Mouse (Mus musculus): ENCODE measurements around the gene Bsg. TPM values are rescaled to one million over a fixed set of nuclear protein-coding genes. Genes with fewer than 3 reads are reported as not detected.

Gene Bsg
- polyA plus RNA-seq, 1 experiment from 2014 or later = 1,041 TPM

- Histone ChIP-seq H3K27me3 (ENCODE audit: control insufficient read depth, insufficient read depth, low read length) (no peaks in the 10 kb centered on the region), H3K27ac (ENCODE audit: low read length) (no peak overlapping the region), H3K9me3 (replicated peaks; ENCODE audit: control insufficient read depth, low read length) (peaks cover 36% of the 10 kb centered on the region), H3K4me1 (ENCODE audit: control insufficient read depth, insufficient read depth, low read length) (no peaks in the 10 kb centered on the region), H3K36me3 (ENCODE audit: control insufficient read depth, insufficient read depth, low read length) (peaks cover 64% of the 10 kb centered on the region), H3K4me3 (replicated peaks; ENCODE audit: low read length) (no peak overlapping the region), H3K9ac (ENCODE audit: low read length) (no peak overlapping the region), H3K4me2 (ENCODE audit: low read depth, low read length) (no peak overlapping the region)
- 32% methylated on average over 46 of the region's 52 CpGs for WGBS
- peak; percentile 10; the same call in 1 of the 2 replicates for ATAC-seq (ENCODE audit: insufficient read depth, low FRiP score)
Measured at GRCm38 (mm10) chr10:79735361-79735760, 31.1 kb downstream of the Bsg start.

GRCm38 (mm10) chr10:79736706-79737105 is 32.4 kb downstream of the Bsg start:
- Histone ChIP-seq H3K36me3 (ENCODE audit: control insufficient read depth, insufficient read depth, low read length) (peaks cover 78% of the 10 kb centered on the region), H3K27me3 (ENCODE audit: control insufficient read depth, insufficient read depth, low read length) (no peaks in the 10 kb centered on the region), H3K4me1 (ENCODE audit: control insufficient read depth, insufficient read depth, low read length) (no peaks in the 10 kb centered on the region), H3K4me2 (ENCODE audit: low read depth, low read length) (no peak overlapping the region), H3K4me3 (replicated peaks; ENCODE audit: low read length) (no peak overlapping the region), H3K9me3 (replicated peaks; ENCODE audit: control insufficient read depth, low read length) (peaks cover 44% of the 10 kb centered on the region), H3K9ac (ENCODE audit: low read length) (no peak overlapping the region), H3K27ac (ENCODE audit: low read length) (no peak overlapping the region)
- 82% methylated on average over 14 of the region's 14 CpGs for WGBS
- no peak for ATAC-seq (ENCODE audit: insufficient read depth, low FRiP score)

- WGBS = 93% methylated on average over 10 of the region's 10 CpGs
- Histone ChIP-seq H3K36me3 (ENCODE audit: control insufficient read depth, insufficient read depth, low read length) (peaks cover 82% of the 10 kb centered on the region), H3K9me3 (replicated peaks; ENCODE audit: control insufficient read depth, low read length) (peaks cover 44% of the 10 kb centered on the region)
Measured at GRCm38 (mm10) chr10:79738259-79738658, 34.0 kb downstream of the Bsg start.

GRCm38 (mm10) chr10:79739234-79739633 is 34.9 kb downstream of the Bsg start:
- peaks cover 79% of the 10 kb centered on the region for H3K36me3 ChIP-seq (ENCODE audit: control insufficient read depth, insufficient read depth, low read length)
- H3K27me3 ChIP-seq (ENCODE audit: control insufficient read depth, insufficient read depth, low read length) = no peaks in the 10 kb centered on the region
- H3K4me3 ChIP-seq (replicated peaks; ENCODE audit: low read length) = no peak overlapping the region
- H3K9me3 ChIP-seq (replicated peaks; ENCODE audit: control insufficient read depth, low read length) = peaks cover 44% of the 10 kb centered on the region
- H3K4me1 ChIP-seq (ENCODE audit: control insufficient read depth, insufficient read depth, low read length) = no peaks in the 10 kb centered on the region
- H3K4me2 ChIP-seq (ENCODE audit: low read depth, low read length) = no peak overlapping the region
- H3K9ac ChIP-seq (ENCODE audit: low read length) = no peak overlapping the region
- no peak overlapping the region for H3K27ac ChIP-seq (ENCODE audit: low read length)
- no peak for ATAC-seq (ENCODE audit: insufficient read depth, low FRiP score)
- 96% methylated on average over 28 of the region's 28 CpGs for WGBS

More at GRCm38 (mm10) chr10:79738259-79738658, 34.0 kb downstream of the Bsg start:
- H3K4me2 ChIP-seq (ENCODE audit: low read depth, low read length) = no peak overlapping the region
- no peaks in the 10 kb centered on the region for H3K4me1 ChIP-seq (ENCODE audit: control insufficient read depth, insufficient read depth, low read length)
- H3K27ac ChIP-seq (ENCODE audit: low read length) = no peak overlapping the region
- ATAC-seq (ENCODE audit: insufficient read depth, low FRiP score) = no peak
- no peaks in the 10 kb centered on the region for H3K27me3 ChIP-seq (ENCODE audit: control insufficient read depth, insufficient read depth, low read length)
- no peak overlapping the region for H3K4me3 ChIP-seq (replicated peaks; ENCODE audit: low read length)
- H3K9ac ChIP-seq (ENCODE audit: low read length) = no peak overlapping the region

- 78% methylated on average over 11 of the region's 11 CpGs for WGBS
- H3K36me3 ChIP-seq (ENCODE audit: control insufficient read depth, insufficient read depth, low read length) = peaks cover 68% of the 10 kb centered on the region
- no peak overlapping the region for H3K4me3 ChIP-seq (replicated peaks; ENCODE audit: low read length)
- no peak overlapping the region for H3K4me2 ChIP-seq (ENCODE audit: low read depth, low read length)
- peaks cover 6% of the 10 kb centered on the region for H3K4me1 ChIP-seq (ENCODE audit: control insufficient read depth, insufficient read depth, low read length)
- H3K27me3 ChIP-seq (ENCODE audit: control insufficient read depth, insufficient read depth, low read length) = no peaks in the 10 kb centered on the region
- no peak overlapping the region for H3K9ac ChIP-seq (ENCODE audit: low read length)
- no peak for ATAC-seq (ENCODE audit: insufficient read depth, low FRiP score)
- peaks cover 43% of the 10 kb centered on the region for H3K9me3 ChIP-seq (replicated peaks; ENCODE audit: control insufficient read depth, low read length)
- H3K27ac ChIP-seq (ENCODE audit: low read length) = no peak overlapping the region
Measured at GRCm38 (mm10) chr10:79740863-79741262, 36.6 kb downstream of the Bsg start.

GRCm38 (mm10) chr10:79743161-79743560 is 38.9 kb downstream of the Bsg start:
- H3K4me3 ChIP-seq (replicated peaks; ENCODE audit: low read length) = no peak overlapping the region
- no peaks in the 10 kb centered on the region for H3K27me3 ChIP-seq (ENCODE audit: control insufficient read depth, insufficient read depth, low read length)
- H3K9ac ChIP-seq (ENCODE audit: low read length) = no peak overlapping the region
- 90% methylated on average over 11 of the region's 11 CpGs for WGBS
- H3K4me2 ChIP-seq (ENCODE audit: low read depth, low read length) = no peak overlapping the region
- no peak overlapping the region for H3K27ac ChIP-seq (ENCODE audit: low read length)
- peaks cover 29% of the 10 kb centered on the region for H3K9me3 ChIP-seq (replicated peaks; ENCODE audit: control insufficient read depth, low read length)
- H3K4me1 ChIP-seq (ENCODE audit: control insufficient read depth, insufficient read depth, low read length) = peaks cover 8% of the 10 kb centered on the region
- ATAC-seq (ENCODE audit: insufficient read depth, low FRiP score) = no peak
- H3K36me3 ChIP-seq (ENCODE audit: control insufficient read depth, insufficient read depth, low read length) = peaks cover 45% of the 10 kb centered on the region

GRCm38 (mm10) chr10:79743650-79744365 is 39.5 kb downstream of the Bsg start:
- WGBS = 90% methylated on average over 15 of the region's 15 CpGs
- Histone ChIP-seq H3K4me1 (ENCODE audit: control insufficient read depth, insufficient read depth, low read length) (peaks cover 8% of the 10 kb centered on the region), H3K9me3 (replicated peaks; ENCODE audit: control insufficient read depth, low read length) (peaks cover 23% of the 10 kb centered on the region), H3K4me2 (ENCODE audit: low read depth, low read length) (no peak overlapping the region), H3K4me3 (replicated peaks; ENCODE audit: low read length) (no peak overlapping the region), H3K27me3 (ENCODE audit: control insufficient read depth, insufficient read depth, low read length) (no peaks in the 10 kb centered on the region), H3K36me3 (ENCODE audit: control insufficient read depth, insufficient read depth, low read length) (peaks cover 38% of the 10 kb centered on the region), H3K9ac (ENCODE audit: low read length) (no peak overlapping the region), H3K27ac (ENCODE audit: low read length) (no peak overlapping the region)
- no peak for ATAC-seq (ENCODE audit: insufficient read depth, low FRiP score)

- Histone ChIP-seq H3K27ac (ENCODE audit: low read length) (no peak overlapping the region), H3K9ac (ENCODE audit: low read length) (peak overlapping the region; percentile 48; the same call in 1 of the 2 replicates)
Measured at GRCm38 (mm10) chr10:79745411-79745810, 41.1 kb downstream of the Bsg start.

GRCm38 (mm10) chr10:79745898-79746773 is 41.8 kb downstream of the Bsg start, which contains the start of gene Polrmt:
Polrmt (minus strand) TSS chr10:79746581.
- H3K27me3 ChIP-seq (ENCODE audit: control insufficient read depth, insufficient read depth, low read length) = no peaks in the 10 kb centered on the region
- H3K9me3 ChIP-seq (replicated peaks; ENCODE audit: control insufficient read depth, low read length) = no peaks in the 10 kb centered on the region
- peaks cover 8% of the 10 kb centered on the region for H3K4me1 ChIP-seq (ENCODE audit: control insufficient read depth, insufficient read depth, low read length)
- peak within 1 kb of the TSS; percentile 82 for H3K4me3 ChIP-seq (replicated peaks; ENCODE audit: low read length)
- WGBS = 3% methylated on average over 38 of the region's 38 CpGs
- peaks cover 15% of the 10 kb centered on the region for H3K36me3 ChIP-seq (ENCODE audit: control insufficient read depth, insufficient read depth, low read length)
- 0 out of 2 replicates have a peak within 1 kb of the TSS, but pooled peaks have one; percentile 42 for H3K27ac ChIP-seq (ENCODE audit: low read length)
- ATAC-seq (ENCODE audit: insufficient read depth, low FRiP score) = peak; percentile 97
- H3K4me2 ChIP-seq (ENCODE audit: low read depth, low read length) = peak within 1 kb of the TSS; percentile 77
- peak within 1 kb of the TSS; percentile 87 for H3K9ac ChIP-seq (ENCODE audit: low read length)

More at GRCm38 (mm10) chr10:79745411-79745810, 41.1 kb downstream of the Bsg start:
- no peak for ATAC-seq (ENCODE audit: insufficient read depth, low FRiP score)
- peak overlapping the region; percentile 77 for H3K4me2 ChIP-seq (ENCODE audit: low read depth, low read length)
- peak overlapping the region; percentile 82 for H3K4me3 ChIP-seq (replicated peaks; ENCODE audit: low read length)
- 90% methylated on average over 3 of the region's 3 CpGs for WGBS
- peaks cover 8% of the 10 kb centered on the region for H3K4me1 ChIP-seq (ENCODE audit: control insufficient read depth, insufficient read depth, low read length)
- no peaks in the 10 kb centered on the region for H3K27me3 ChIP-seq (ENCODE audit: control insufficient read depth, insufficient read depth, low read length)
- peaks cover 22% of the 10 kb centered on the region for H3K36me3 ChIP-seq (ENCODE audit: control insufficient read depth, insufficient read depth, low read length)
- H3K9me3 ChIP-seq (replicated peaks; ENCODE audit: control insufficient read depth, low read length) = peaks cover 7% of the 10 kb centered on the region; the same call in 1 of the 2 replicates
